Mouse (Mus musculus): Measurements from ENCODE around the gene Ccne1. TPM values are rescaled to one million over a fixed set of nuclear protein-coding genes. Genes with fewer than 3 reads are reported as not detected.
A peak's percentile ranks its signal among the peaks of the same experiment; 100 is the strongest.
"Not testable (repeated sequence)": the region's sequence is repeated elsewhere in the genome, so short reads cannot be mapped to it uniquely, and the experiment has no call there.

Ccne1 gene
- total RNA-seq (2021): 1 to 10 TPM; 7.7 to 8.9 TPM
- long read RNA-seq, experiment 1, transcript Ccne1-201 (12 exons, 2,000 nt): major isoform, 12 of 12 reads
- long read RNA-seq, experiment 1, partial matches to known transcripts: 0 of 12 reads
- long read RNA-seq, experiment 1, other reads (novel, unspliced or antisense): 0 of 12 reads
- long read RNA-seq, experiment 2, transcript Ccne1-201 (12 exons, 2,000 nt): major isoform, 20 of 27 reads
- long read RNA-seq, experiment 2, partial matches to known transcripts: 4 of 27 reads
- long read RNA-seq, experiment 2, other reads (novel, unspliced or antisense): 3 of 27 reads

GRCm38 (mm10) chr7:38107371-38108259, at the start of gene Ccne1:
Gene Ccne1, minus strand, starts transcription at chr7:38107534.
- DNase-seq (ENCODE audit: low spot score in 2 of 2): peak; percentile 100

- DNase-seq (ENCODE audit: low spot score in 2 of 2): no peak
Measured at GRCm38 (mm10) chr7:38155829-38156228, 48.5 kb upstream of the Ccne1 start.

- no peak for DNase-seq (ENCODE audit: low spot score in 2 of 2)
Measured at GRCm38 (mm10) chr7:38152571-38152970, 45.2 kb upstream of the Ccne1 start.

GRCm38 (mm10) chr7:38151706-38152312, 44.5 kb upstream of the Ccne1 start:
- DNase-seq (ENCODE audit: low spot score in 2 of 2): no peak

- DNase-seq (ENCODE audit: low spot score in 2 of 2): no peak
Measured at GRCm38 (mm10) chr7:38147477-38147876, 40.1 kb upstream of the Ccne1 start.

GRCm38 (mm10) chr7:38141747-38142545, 34.6 kb upstream of the Ccne1 start:
- DNase-seq (ENCODE audit: low spot score in 2 of 2): peak; percentile 85

GRCm38 (mm10) chr7:38140324-38140723, 33.0 kb upstream of the Ccne1 start:
- DNase-seq (ENCODE audit: low spot score in 2 of 2): no peak

- DNase-seq (ENCODE audit: low spot score in 2 of 2): no peak
Measured at GRCm38 (mm10) chr7:38134471-38134870, 27.1 kb upstream of the Ccne1 start.

GRCm38 (mm10) chr7:38131186-38131585, 23.9 kb upstream of the Ccne1 start:
- peak in 1 of 2 experiments; percentile 14 for DNase-seq (ENCODE audit: low spot score in 2 of 2)

GRCm38 (mm10) chr7:38129986-38130729, 22.8 kb upstream of the Ccne1 start:
- DNase-seq (ENCODE audit: low spot score in 2 of 2): no peak

- DNase-seq (ENCODE audit: low spot score in 2 of 2): no peak
Measured at GRCm38 (mm10) chr7:38129491-38129890, 22.2 kb upstream of the Ccne1 start.

GRCm38 (mm10) chr7:38128256-38128655, 20.9 kb upstream of the Ccne1 start:
- DNase-seq (ENCODE audit: low spot score in 2 of 2): not testable (repeated sequence)

- DNase-seq (ENCODE audit: low spot score in 2 of 2): no peak
Measured at GRCm38 (mm10) chr7:38125565-38126159, 18.3 kb upstream of the Ccne1 start.

- not testable (repeated sequence) for DNase-seq (ENCODE audit: low spot score in 2 of 2)
Measured at GRCm38 (mm10) chr7:38124164-38124563, 16.8 kb upstream of the Ccne1 start.

- no peak for DNase-seq (ENCODE audit: low spot score in 2 of 2)
Measured at GRCm38 (mm10) chr7:38118594-38118993, 11.3 kb upstream of the Ccne1 start.

- DNase-seq (ENCODE audit: low spot score in 2 of 2): no peak
Measured at GRCm38 (mm10) chr7:38112451-38112850, 5.1 kb upstream of the Ccne1 start.

GRCm38 (mm10) chr7:38111996-38112395, 4.7 kb upstream of the Ccne1 start:
- DNase-seq (ENCODE audit: low spot score in 2 of 2): no peak

- peak in 1 of 2 experiments; percentile 25 for DNase-seq (ENCODE audit: low spot score in 2 of 2)
Measured at GRCm38 (mm10) chr7:38108260-38108632, 912 bp upstream of the Ccne1 start.

- peak; percentile 31 to 53 for DNase-seq (ENCODE audit: low spot score in 2 of 2)
Measured at GRCm38 (mm10) chr7:38106711-38107311, 523 bp downstream of the Ccne1 start.

All from adrenal gland, adult 18-20 months (tissue).